Mouse (Mus musculus) urinary bladder, postnatal 25 days (tissue): ENCODE measurements around the gene Ncam1.

ENCODE experiments used
- DNase-seq: peaks from one replicate; pipeline ENCODE4 v3.0.0; 2022; ENCODE audit warnings: low spot score

The Ncam1 gene

GRCm38 (mm10) chr9:49565846-49566245 is 232.9 kb downstream of the Ncam1 start:
- no peak for DNase-seq

GRCm38 (mm10) chr9:49558941-49559340 is 239.8 kb downstream of the Ncam1 start:
- no peak for DNase-seq

GRCm38 (mm10) chr9:49551353-49551752 is 247.4 kb downstream of the Ncam1 start:
- DNase-seq: no peak

GRCm38 (mm10) chr9:49542593-49542992 is 256.1 kb downstream of the Ncam1 start:
- DNase-seq: no peak

GRCm38 (mm10) chr9:49537814-49538213 is 260.9 kb downstream of the Ncam1 start:
- DNase-seq: no peak

GRCm38 (mm10) chr9:49536593-49536992 is 262.1 kb downstream of the Ncam1 start:
- DNase-seq: no peak

- DNase-seq: no peak
Measured at GRCm38 (mm10) chr9:49534958-49535357, 263.8 kb downstream of the Ncam1 start.

GRCm38 (mm10) chr9:49533912-49534491 is 264.7 kb downstream of the Ncam1 start:
- DNase-seq: no peak

- DNase-seq: no peak
Measured at GRCm38 (mm10) chr9:49533455-49533854, 265.3 kb downstream of the Ncam1 start.

- DNase-seq: no peak
Measured at GRCm38 (mm10) chr9:49531833-49532232, 266.9 kb downstream of the Ncam1 start.

- DNase-seq: no peak
Measured at GRCm38 (mm10) chr9:49531257-49531656, 267.5 kb downstream of the Ncam1 start.

GRCm38 (mm10) chr9:49530739-49531138 is 268.0 kb downstream of the Ncam1 start:
- no peak for DNase-seq

- no peak for DNase-seq
Measured at GRCm38 (mm10) chr9:49529366-49529959, 269.3 kb downstream of the Ncam1 start.

GRCm38 (mm10) chr9:49528943-49529342 is 269.8 kb downstream of the Ncam1 start:
- DNase-seq: no peak

- DNase-seq: no peak
Measured at GRCm38 (mm10) chr9:49528026-49528425, 270.7 kb downstream of the Ncam1 start.

- DNase-seq: no peak
Measured at GRCm38 (mm10) chr9:49527340-49527739, 271.4 kb downstream of the Ncam1 start.

- no peak for DNase-seq
Measured at GRCm38 (mm10) chr9:49524721-49525120, 274.0 kb downstream of the Ncam1 start.

- no peak for DNase-seq
Measured at GRCm38 (mm10) chr9:49523881-49524280, 274.8 kb downstream of the Ncam1 start.

- DNase-seq: no peak
Measured at GRCm38 (mm10) chr9:49514306-49514705, 284.4 kb downstream of the Ncam1 start.

GRCm38 (mm10) chr9:49510666-49511065 is 288.1 kb downstream of the Ncam1 start:
- DNase-seq: no peak

GRCm38 (mm10) chr9:49509628-49510027 is 289.1 kb downstream of the Ncam1 start:
- DNase-seq: no peak

GRCm38 (mm10) chr9:49509094-49509493 is 289.6 kb downstream of the Ncam1 start:
- no peak for DNase-seq

GRCm38 (mm10) chr9:49507829-49508585 is 290.7 kb downstream of the Ncam1 start:
- DNase-seq: no peak
